Mouse (Mus musculus): ENCODE measurements at regions not wholly inside any gene's neighbourhood (a gene's known extent, or its start where the extent isn't known, plus 50 kb on each side); places are given as distances from the start of the nearest gene placed in this dataset.

- no peak overlapping the region for H3K4me3 ChIP-seq (ENCODE audit: low read length)
- no peak overlapping the region for H3K27ac ChIP-seq (ENCODE audit: low read depth, low read length)
- no peaks in the 10 kb centered on the region for H3K4me1 ChIP-seq (ENCODE audit: control insufficient read depth, insufficient read depth, low read length)
- H3K9ac ChIP-seq (ENCODE audit: low read depth, low read length) = no peak overlapping the region
- H3K36me3 ChIP-seq (ENCODE audit: control insufficient read depth, insufficient read depth, low read length) = no peaks in the 10 kb centered on the region
- ATAC-seq (ENCODE audit: low FRiP score, low TSS enrichment) = no peak
- no peaks in the 10 kb centered on the region for H3K27me3 ChIP-seq (ENCODE audit: control insufficient read depth, insufficient read depth, low read length)
- WGBS = 90% methylated on average over 3 of the region's 3 CpGs
- H3K4me2 ChIP-seq (replicated peaks; ENCODE audit: low read depth, low read length) = no peak overlapping the region
- H3K9me3 ChIP-seq (ENCODE audit: control insufficient read depth, low read length) = no peaks in the 10 kb centered on the region
Measured at GRCm38 (mm10) chr9:67129095-67129494, 79.9 kb upstream of the Tpm1 start.

- H3K27ac ChIP-seq (ENCODE audit: low read depth, low read length) = no peak overlapping the region
- no peak overlapping the region for H3K9ac ChIP-seq (ENCODE audit: low read depth, low read length)
- no peak overlapping the region for H3K4me2 ChIP-seq (replicated peaks; ENCODE audit: low read depth, low read length)
- no peaks in the 10 kb centered on the region for H3K36me3 ChIP-seq (ENCODE audit: control insufficient read depth, insufficient read depth, low read length)
- no peak for ATAC-seq (ENCODE audit: low FRiP score, low TSS enrichment)
- H3K27me3 ChIP-seq (ENCODE audit: control insufficient read depth, insufficient read depth, low read length) = no peaks in the 10 kb centered on the region
- no peaks in the 10 kb centered on the region for H3K9me3 ChIP-seq (ENCODE audit: control insufficient read depth, low read length)
- 86% methylated on average over 7 of the region's 7 CpGs for WGBS
- no peak overlapping the region for H3K4me3 ChIP-seq (ENCODE audit: low read length)
- H3K4me1 ChIP-seq (ENCODE audit: control insufficient read depth, insufficient read depth, low read length) = peaks cover 4% of the 10 kb centered on the region; the same call in 1 of the 2 replicates
Measured at GRCm38 (mm10) chr9:67121691-67122090, 72.5 kb upstream of the Tpm1 start.

- no peaks in the 10 kb centered on the region for H3K9me3 ChIP-seq (ENCODE audit: control insufficient read depth, low read length)
- WGBS = 28% methylated on average over 6 of the region's 6 CpGs
- no peak overlapping the region; the same call in 1 of the 2 replicates for H3K27ac ChIP-seq (ENCODE audit: low read depth, low read length)
- peaks cover 17% of the 10 kb centered on the region for H3K4me1 ChIP-seq (ENCODE audit: control insufficient read depth, insufficient read depth, low read length)
- H3K9ac ChIP-seq (ENCODE audit: low read depth, low read length) = no peak overlapping the region
- no peak overlapping the region for H3K4me3 ChIP-seq (ENCODE audit: low read length)
- no peak overlapping the region for H3K4me2 ChIP-seq (replicated peaks; ENCODE audit: low read depth, low read length)
- no peaks in the 10 kb centered on the region for H3K27me3 ChIP-seq (ENCODE audit: control insufficient read depth, insufficient read depth, low read length)
- H3K36me3 ChIP-seq (ENCODE audit: control insufficient read depth, insufficient read depth, low read length) = no peaks in the 10 kb centered on the region
- no peak for ATAC-seq (ENCODE audit: low FRiP score, low TSS enrichment)
Measured at GRCm38 (mm10) chr9:67118880-67119644, 69.9 kb upstream of the Tpm1 start.

- Histone ChIP-seq H3K4me3 (ENCODE audit: low read length) (no peak overlapping the region), H3K36me3 (ENCODE audit: control insufficient read depth, insufficient read depth, low read length) (no peaks in the 10 kb centered on the region), H3K9me3 (ENCODE audit: control insufficient read depth, low read length) (no peaks in the 10 kb centered on the region), H3K9ac (ENCODE audit: low read depth, low read length) (no peak overlapping the region), H3K27ac (ENCODE audit: low read depth, low read length) (no peak overlapping the region), H3K4me2 (replicated peaks; ENCODE audit: low read depth, low read length) (no peak overlapping the region), H3K4me1 (ENCODE audit: control insufficient read depth, insufficient read depth, low read length) (peaks cover 23% of the 10 kb centered on the region), H3K27me3 (ENCODE audit: control insufficient read depth, insufficient read depth, low read length) (no peaks in the 10 kb centered on the region)
- WGBS = 90% methylated on average over 1 of the region's 1 CpGs
- no peak for ATAC-seq (ENCODE audit: low FRiP score, low TSS enrichment)
Measured at GRCm38 (mm10) chr9:67118429-67118828, 69.2 kb upstream of the Tpm1 start.

DNA sequence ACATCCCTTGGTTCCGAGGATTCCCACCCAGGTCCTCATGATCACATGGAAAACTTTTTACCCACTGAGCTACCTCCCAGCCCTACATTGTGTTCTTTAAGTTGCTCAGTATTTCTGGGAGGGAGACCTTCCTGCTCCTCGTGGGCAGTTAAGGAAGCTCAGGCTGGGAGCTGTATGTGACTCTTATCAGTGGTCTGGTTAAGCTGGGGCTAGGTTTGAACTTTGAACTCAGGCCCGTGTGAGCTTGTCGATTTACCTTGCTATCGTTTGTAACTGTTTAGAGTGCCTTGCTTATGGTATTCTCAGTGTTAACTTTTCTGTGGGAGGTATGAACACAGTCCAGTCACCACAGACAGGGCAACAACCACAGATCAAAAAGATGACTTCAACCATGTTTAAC lies 68.4 kb upstream of the Tpm1 start:
- ATAC-seq (ENCODE audit: low FRiP score, low TSS enrichment) = no peak
- no peak overlapping the region for H3K4me3 ChIP-seq (ENCODE audit: low read length)
- H3K36me3 ChIP-seq (ENCODE audit: control insufficient read depth, insufficient read depth, low read length) = no peaks in the 10 kb centered on the region
- peaks cover 30% of the 10 kb centered on the region for H3K4me1 ChIP-seq (ENCODE audit: control insufficient read depth, insufficient read depth, low read length)
- no peak overlapping the region for H3K27ac ChIP-seq (ENCODE audit: low read depth, low read length)
- WGBS = 71% methylated on average over 5 of the region's 5 CpGs
- H3K9ac ChIP-seq (ENCODE audit: low read depth, low read length) = no peak overlapping the region
- no peak overlapping the region for H3K4me2 ChIP-seq (replicated peaks; ENCODE audit: low read depth, low read length)
- no peaks in the 10 kb centered on the region for H3K27me3 ChIP-seq (ENCODE audit: control insufficient read depth, insufficient read depth, low read length)
- H3K9me3 ChIP-seq (ENCODE audit: control insufficient read depth, low read length) = no peaks in the 10 kb centered on the region

DNA sequence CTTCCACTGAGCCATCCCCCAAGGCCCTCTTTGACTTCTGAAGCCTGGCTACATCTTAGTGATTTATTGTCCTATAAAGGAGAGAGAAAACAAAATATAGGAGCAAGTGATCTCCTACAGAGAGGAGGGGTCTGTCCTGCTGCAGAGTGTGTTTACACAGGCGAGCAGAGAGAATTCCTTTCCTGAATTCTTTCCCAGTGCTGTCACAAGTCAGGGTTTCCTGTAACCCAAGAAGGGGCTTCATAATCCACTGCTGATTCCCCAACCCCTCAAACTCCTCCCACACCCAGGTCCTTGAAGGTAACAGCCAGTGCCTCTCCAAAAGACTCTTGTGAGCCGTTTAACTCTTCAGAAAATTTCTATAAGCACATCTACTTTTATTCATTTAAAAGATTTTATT lies 66.8 kb upstream of the Tpm1 start:
- peaks cover 37% of the 10 kb centered on the region for H3K4me1 ChIP-seq (ENCODE audit: control insufficient read depth, insufficient read depth, low read length)
- peak; percentile 92 for ATAC-seq (ENCODE audit: low FRiP score, low TSS enrichment)
- no peaks in the 10 kb centered on the region for H3K36me3 ChIP-seq (ENCODE audit: control insufficient read depth, insufficient read depth, low read length)
- no peak overlapping the region for H3K4me2 ChIP-seq (replicated peaks; ENCODE audit: low read depth, low read length)
- 6% methylated on average over 2 of the region's 2 CpGs for WGBS
- peak overlapping the region; percentile 80 for H3K27ac ChIP-seq (ENCODE audit: low read depth, low read length)
- no peaks in the 10 kb centered on the region for H3K27me3 ChIP-seq (ENCODE audit: control insufficient read depth, insufficient read depth, low read length)
- H3K4me3 ChIP-seq (ENCODE audit: low read length) = no peak overlapping the region
- no peaks in the 10 kb centered on the region for H3K9me3 ChIP-seq (ENCODE audit: control insufficient read depth, low read length)
- no peak overlapping the region for H3K9ac ChIP-seq (ENCODE audit: low read depth, low read length)

DNA sequence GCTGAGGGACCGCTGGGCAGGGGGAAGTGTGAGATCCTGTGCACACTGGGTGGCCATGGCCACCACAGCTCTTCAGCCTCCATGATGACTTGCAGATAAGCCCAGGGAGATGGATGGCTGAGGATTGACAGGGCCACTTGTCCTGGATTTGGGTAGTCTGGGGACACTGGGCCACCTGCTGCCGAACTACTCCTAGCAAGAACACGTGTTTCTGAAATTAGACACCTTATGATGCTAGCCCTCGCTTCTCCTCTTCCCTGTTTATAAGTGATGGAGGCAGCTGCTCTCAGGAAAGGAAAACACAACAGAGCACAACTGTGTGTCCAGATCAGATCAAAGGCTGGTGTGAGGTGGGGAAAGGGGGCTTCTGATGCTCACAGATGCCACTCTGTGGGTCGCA lies 64.9 kb upstream of the Tpm1 start:
- WGBS = 39% methylated on average over 5 of the region's 5 CpGs

DNA sequence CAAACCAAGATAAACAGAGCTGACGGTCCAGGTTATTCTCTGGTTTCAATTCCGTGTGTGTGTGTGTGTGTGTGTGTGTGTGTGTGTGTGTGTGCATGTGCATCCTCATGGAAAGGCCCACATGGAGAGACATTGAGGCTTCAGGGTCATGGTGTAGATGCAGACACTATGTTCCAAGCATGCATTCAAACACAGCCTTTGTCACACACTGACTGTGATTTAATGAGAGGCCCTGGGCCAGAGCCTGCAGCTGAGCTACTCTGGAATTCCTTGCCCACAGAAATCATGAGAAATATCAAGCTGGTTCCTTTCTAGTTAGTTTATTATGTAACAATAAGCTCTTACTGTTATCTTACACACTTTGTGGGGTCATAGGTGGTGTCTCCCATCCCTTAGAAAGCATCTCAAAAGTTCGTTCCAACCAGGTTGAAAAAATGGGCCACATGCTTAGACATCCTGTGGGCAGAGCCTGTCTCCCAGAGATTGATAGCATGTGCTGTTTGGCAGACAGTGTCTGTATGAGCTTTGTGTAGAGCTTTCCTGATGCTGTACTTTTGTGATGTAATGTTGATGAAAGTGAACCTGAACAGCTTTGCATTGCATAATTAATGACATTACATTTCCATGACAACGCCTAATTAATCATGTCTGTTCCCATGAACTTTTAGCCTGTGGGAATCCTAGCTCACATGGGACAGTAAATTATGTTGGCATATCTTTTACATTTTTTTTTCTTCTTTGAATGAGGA lies 62.8 kb upstream of the Tpm1 start:
- H3K4me2 ChIP-seq (replicated peaks; ENCODE audit: low read depth, low read length) = no peak overlapping the region
- H3K4me3 ChIP-seq (ENCODE audit: low read length) = no peak overlapping the region
- no peak overlapping the region for H3K9ac ChIP-seq (ENCODE audit: low read depth, low read length)
- no peak for ATAC-seq (ENCODE audit: low FRiP score, low TSS enrichment)
- H3K9me3 ChIP-seq (ENCODE audit: control insufficient read depth, low read length) = no peaks in the 10 kb centered on the region
- 58% methylated on average over 4 of the region's 4 CpGs for whole genome bisulfite sequencing
- H3K36me3 ChIP-seq (ENCODE audit: control insufficient read depth, insufficient read depth, low read length) = no peaks in the 10 kb centered on the region
- H3K27ac ChIP-seq (ENCODE audit: low read depth, low read length) = peak overlapping the region; percentile 15; the same call in 1 of the 2 replicates
- H3K27me3 ChIP-seq (ENCODE audit: control insufficient read depth, insufficient read depth, low read length) = no peaks in the 10 kb centered on the region
- peaks cover 38% of the 10 kb centered on the region for H3K4me1 ChIP-seq (ENCODE audit: control insufficient read depth, insufficient read depth, low read length)

More for the DNA sequence above, 64.9 kb upstream of the Tpm1 start:
- Histone ChIP-seq H3K4me1 (ENCODE audit: control insufficient read depth, insufficient read depth, low read length) (peaks cover 37% of the 10 kb centered on the region), H3K9me3 (ENCODE audit: control insufficient read depth, low read length) (no peaks in the 10 kb centered on the region), H3K4me2 (replicated peaks; ENCODE audit: low read depth, low read length) (no peak overlapping the region), H3K27ac (ENCODE audit: low read depth, low read length) (no peak overlapping the region), H3K9ac (ENCODE audit: low read depth, low read length) (no peak overlapping the region), H3K27me3 (ENCODE audit: control insufficient read depth, insufficient read depth, low read length) (no peaks in the 10 kb centered on the region), H3K36me3 (ENCODE audit: control insufficient read depth, insufficient read depth, low read length) (no peaks in the 10 kb centered on the region), H3K4me3 (ENCODE audit: low read length) (no peak overlapping the region)
- no peak for ATAC-seq (ENCODE audit: low FRiP score, low TSS enrichment)

DNA sequence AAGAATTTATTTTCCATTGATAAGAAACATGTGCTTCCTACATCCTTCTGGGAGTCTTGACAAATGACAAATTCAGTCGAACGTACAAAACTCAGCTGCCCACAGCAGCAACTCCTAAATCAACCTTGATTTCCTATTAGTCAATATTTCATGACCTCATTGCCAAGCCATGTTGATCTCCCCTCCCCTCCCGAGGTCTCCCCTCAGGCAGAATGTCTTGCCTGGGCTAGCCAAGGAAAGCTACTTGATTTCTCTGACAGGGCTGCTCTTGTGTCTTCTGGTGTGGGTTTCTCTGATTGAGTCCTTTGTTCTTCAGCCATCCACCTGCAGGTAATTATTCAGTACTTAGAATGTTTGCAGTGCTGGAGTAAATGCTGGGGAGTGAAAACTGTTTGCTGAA lies 58.7 kb upstream of the Tpm1 start:
- Histone ChIP-seq H3K27ac (ENCODE audit: low read depth, low read length) (no peak overlapping the region), H3K4me2 (replicated peaks; ENCODE audit: low read depth, low read length) (no peak overlapping the region), H3K4me3 (ENCODE audit: low read length) (no peak overlapping the region), H3K36me3 (ENCODE audit: control insufficient read depth, insufficient read depth, low read length) (no peaks in the 10 kb centered on the region), H3K4me1 (ENCODE audit: control insufficient read depth, insufficient read depth, low read length) (peaks cover 45% of the 10 kb centered on the region), H3K9ac (ENCODE audit: low read depth, low read length) (no peak overlapping the region), H3K9me3 (ENCODE audit: control insufficient read depth, low read length) (no peaks in the 10 kb centered on the region), H3K27me3 (ENCODE audit: control insufficient read depth, insufficient read depth, low read length) (no peaks in the 10 kb centered on the region)
- WGBS = 24% methylated on average over 3 of the region's 3 CpGs
- no peak for ATAC-seq (ENCODE audit: low FRiP score, low TSS enrichment)
